Mouse (Mus musculus): ENCODE measurements around the gene Rcan2.

Rcan2 gene

GRCm38 (mm10) chr17:43917143-43917542 is 116.0 kb downstream of the Rcan2 start:
- DNase-seq (ENCODE audit: low spot score), result no peak

- no peak for DNase-seq (ENCODE audit: low spot score)
Observed at GRCm38 (mm10) chr17:43929856-43930255, 128.7 kb downstream of the Rcan2 start.

- DNase-seq (ENCODE audit: low spot score), result no peak
Observed at GRCm38 (mm10) chr17:43931731-43932130, 130.6 kb downstream of the Rcan2 start.

- DNase-seq (ENCODE audit: low spot score), result no peak
Observed at GRCm38 (mm10) chr17:43934056-43934455, 132.9 kb downstream of the Rcan2 start.

GRCm38 (mm10) chr17:43952219-43952618 is 151.1 kb downstream of the Rcan2 start:
- DNase-seq (ENCODE audit: low spot score), result no peak

- DNase-seq (ENCODE audit: low spot score), result no peak
Observed at GRCm38 (mm10) chr17:43952661-43953534, 151.7 kb downstream of the Rcan2 start.

GRCm38 (mm10) chr17:43953535-43953918 is 152.4 kb downstream of the Rcan2 start:
- no peak for DNase-seq (ENCODE audit: low spot score)

GRCm38 (mm10) chr17:43959797-43960196 is 158.6 kb downstream of the Rcan2 start:
- no peak for DNase-seq (ENCODE audit: low spot score)

- no peak for DNase-seq (ENCODE audit: low spot score)
Observed at GRCm38 (mm10) chr17:43969943-43970342, 168.8 kb downstream of the Rcan2 start.

GRCm38 (mm10) chr17:43977572-43977971 is 176.4 kb downstream of the Rcan2 start:
- peak; percentile 3 for DNase-seq (ENCODE audit: low spot score)

GRCm38 (mm10) chr17:43979925-43980324 is 178.8 kb downstream of the Rcan2 start:
- no peak for DNase-seq (ENCODE audit: low spot score)

GRCm38 (mm10) chr17:43982505-43982904 is 181.4 kb downstream of the Rcan2 start:
- no peak for DNase-seq (ENCODE audit: low spot score)

GRCm38 (mm10) chr17:43989334-43989945 is 188.3 kb downstream of the Rcan2 start:
- peak; percentile 11 for DNase-seq (ENCODE audit: low spot score)

GRCm38 (mm10) chr17:43990957-43991383 is 189.8 kb downstream of the Rcan2 start:
- DNase-seq (ENCODE audit: low spot score), result no peak

GRCm38 (mm10) chr17:43994080-43994479 is 192.9 kb downstream of the Rcan2 start:
- peak; percentile 6 for DNase-seq (ENCODE audit: low spot score)

GRCm38 (mm10) chr17:43997514-43997913 is 196.4 kb downstream of the Rcan2 start:
- DNase-seq (ENCODE audit: low spot score), result no peak

GRCm38 (mm10) chr17:43998095-43998494 is 196.9 kb downstream of the Rcan2 start:
- no peak for DNase-seq (ENCODE audit: low spot score)

- no peak for DNase-seq (ENCODE audit: low spot score)
Observed at GRCm38 (mm10) chr17:44004401-44004800, 203.2 kb downstream of the Rcan2 start.

- no peak for DNase-seq (ENCODE audit: low spot score)
Observed at GRCm38 (mm10) chr17:44007411-44007810, 206.3 kb downstream of the Rcan2 start.

- no peak for DNase-seq (ENCODE audit: low spot score)
Observed at GRCm38 (mm10) chr17:44011917-44012316, 210.8 kb downstream of the Rcan2 start.

GRCm38 (mm10) chr17:44013756-44014510 is 212.8 kb downstream of the Rcan2 start:
- no peak for DNase-seq (ENCODE audit: low spot score)

GRCm38 (mm10) chr17:44016314-44016713 is 215.2 kb downstream of the Rcan2 start:
- no peak for DNase-seq (ENCODE audit: low spot score)
